Mouse (Mus musculus): ENCODE data around the gene Tmem216.
A peak's percentile ranks its signal among the peaks of the same experiment; 100 is the strongest.

GRCm38 (mm10) chr19:10576690-10577561 lies 20.9 kb upstream of the Tmem216 start, which contains the start of the genes Cyb561a3 and Tmem138:
- TF ChIP-seq CHD2 (IDR thresholded peaks at IDR 0.05; ENCODE audit: low read depth, low read length) (no peak), ZNF384 (IDR thresholded peaks at IDR 0.05; ENCODE audit: low read depth, low read length) (no peak), MAFK (IDR thresholded peaks at IDR 0.05; ENCODE audit: insufficient read depth, low read depth, low read length) (no peak), HCFC1 (IDR thresholded peaks at IDR 0.05; ENCODE audit: borderline replicate concordance, insufficient read depth, low read length) (peak; percentile 81), ZC3H11A (IDR thresholded peaks at IDR 0.05; ENCODE audit: borderline replicate concordance, low read depth, low read length) (no peak)
